Mouse (Mus musculus): ENCODE results near the gene Tex26. TPM values are rescaled to one million over a fixed set of nuclear protein-coding genes. Genes with fewer than 3 reads are reported as not detected.

Gene Tex26
- polyA plus RNA-seq, 1 experiment from 2014 or later, result not detected

GRCm38 (mm10) chr5:149462071-149462470 is 22.6 kb downstream of the Tex26 start:
- H3K9me3 ChIP-seq (replicated peaks; ENCODE audit: control insufficient read depth, low read length), result no peaks in the 10 kb centered on the region
- WGBS (ENCODE audit: insufficient replicate concordance), result 50% methylated on average over 3 of the region's 3 CpGs
- no peak overlapping the region for H3K4me2 ChIP-seq (ENCODE audit: low read depth, low read length)
- H3K4me3 ChIP-seq (ENCODE audit: low read depth, low read length), result no peak overlapping the region
- H3K27me3 ChIP-seq (ENCODE audit: control insufficient read depth, insufficient read depth, low read depth, low read length), result no peaks in the 10 kb centered on the region
- no peak for ATAC-seq (ENCODE audit: low read depth)
- H3K4me1 ChIP-seq (ENCODE audit: control insufficient read depth, low read depth, low read length), result no peaks in the 10 kb centered on the region
- H3K36me3 ChIP-seq (ENCODE audit: control insufficient read depth, insufficient read depth), result no peaks in the 10 kb centered on the region
- no peak overlapping the region for H3K27ac ChIP-seq (ENCODE audit: low read length)
- no peak overlapping the region for H3K9ac ChIP-seq (ENCODE audit: low read depth, low read length)

GRCm38 (mm10) chr5:149465305-149465704 is 25.8 kb downstream of the Tex26 start:
- no peak overlapping the region for H3K4me2 ChIP-seq (ENCODE audit: low read depth, low read length)
- no peaks in the 10 kb centered on the region for H3K27me3 ChIP-seq (ENCODE audit: control insufficient read depth, insufficient read depth, low read depth, low read length)
- no peak for ATAC-seq (ENCODE audit: low read depth)
- H3K9ac ChIP-seq (ENCODE audit: low read depth, low read length), result no peak overlapping the region
- H3K4me3 ChIP-seq (ENCODE audit: low read depth, low read length), result no peak overlapping the region
- no peaks in the 10 kb centered on the region for H3K9me3 ChIP-seq (replicated peaks; ENCODE audit: control insufficient read depth, low read length)
- no peaks in the 10 kb centered on the region for H3K36me3 ChIP-seq (ENCODE audit: control insufficient read depth, insufficient read depth)
- 44% methylated on average over 5 of the region's 5 CpGs for WGBS (ENCODE audit: insufficient replicate concordance)
- no peaks in the 10 kb centered on the region for H3K4me1 ChIP-seq (ENCODE audit: control insufficient read depth, low read depth, low read length)
- no peak overlapping the region for H3K27ac ChIP-seq (ENCODE audit: low read length)

- Histone ChIP-seq H3K36me3 (ENCODE audit: control insufficient read depth, insufficient read depth) (no peaks in the 10 kb centered on the region), H3K9me3 (replicated peaks; ENCODE audit: control insufficient read depth, low read length) (no peaks in the 10 kb centered on the region; the same call in 1 of the 2 replicates), H3K4me3 (ENCODE audit: low read depth, low read length) (no peak overlapping the region), H3K9ac (ENCODE audit: low read depth, low read length) (no peak overlapping the region), H3K27ac (ENCODE audit: low read length) (no peak overlapping the region), H3K4me2 (ENCODE audit: low read depth, low read length) (no peak overlapping the region), H3K27me3 (ENCODE audit: control insufficient read depth, insufficient read depth, low read depth, low read length) (no peaks in the 10 kb centered on the region), H3K4me1 (ENCODE audit: control insufficient read depth, low read depth, low read length) (no peaks in the 10 kb centered on the region)
- ATAC-seq (ENCODE audit: low read depth), result no peak
- 79% methylated on average over 9 of the region's 9 CpGs for WGBS (ENCODE audit: insufficient replicate concordance)
These were observed 34.7 kb downstream of the Tex26 start for GRCm38 (mm10) chr5:149474142-149474541.

GRCm38 (mm10) chr5:149474701-149475468 is 35.4 kb downstream of the Tex26 start:
- Histone ChIP-seq H3K4me1 (ENCODE audit: control insufficient read depth, low read depth, low read length) (no peaks in the 10 kb centered on the region), H3K36me3 (ENCODE audit: control insufficient read depth, insufficient read depth) (no peaks in the 10 kb centered on the region), H3K9ac (ENCODE audit: low read depth, low read length) (no peak overlapping the region), H3K27ac (ENCODE audit: low read length) (no peak overlapping the region), H3K9me3 (replicated peaks; ENCODE audit: control insufficient read depth, low read length) (no peaks in the 10 kb centered on the region; the same call in 1 of the 2 replicates), H3K4me2 (ENCODE audit: low read depth, low read length) (no peak overlapping the region), H3K27me3 (ENCODE audit: control insufficient read depth, insufficient read depth, low read depth, low read length) (no peaks in the 10 kb centered on the region), H3K4me3 (ENCODE audit: low read depth, low read length) (no peak overlapping the region)
- WGBS (ENCODE audit: insufficient replicate concordance), result 79% methylated on average over 16 of the region's 16 CpGs
- no peak for ATAC-seq (ENCODE audit: low read depth)

GRCm38 (mm10) chr5:149481920-149482319 is 42.5 kb downstream of the Tex26 start:
- WGBS (ENCODE audit: insufficient replicate concordance), result 77% methylated on average over 7 of the region's 7 CpGs
- Histone ChIP-seq H3K9ac (ENCODE audit: low read depth, low read length) (no peak overlapping the region), H3K4me3 (ENCODE audit: low read depth, low read length) (no peak overlapping the region), H3K4me2 (ENCODE audit: low read depth, low read length) (no peak overlapping the region), H3K27me3 (ENCODE audit: control insufficient read depth, insufficient read depth, low read depth, low read length) (no peaks in the 10 kb centered on the region), H3K36me3 (ENCODE audit: control insufficient read depth, insufficient read depth) (no peaks in the 10 kb centered on the region), H3K27ac (ENCODE audit: low read length) (no peak overlapping the region), H3K9me3 (replicated peaks; ENCODE audit: control insufficient read depth, low read length) (no peaks in the 10 kb centered on the region), H3K4me1 (ENCODE audit: control insufficient read depth, low read depth, low read length) (no peaks in the 10 kb centered on the region)
- ATAC-seq (ENCODE audit: low read depth), result no peak

GRCm38 (mm10) chr5:149483321-149484052 is 44.0 kb downstream of the Tex26 start:
- H3K4me3 ChIP-seq (ENCODE audit: low read depth, low read length), result no peak overlapping the region
- no peaks in the 10 kb centered on the region for H3K27me3 ChIP-seq (ENCODE audit: control insufficient read depth, insufficient read depth, low read depth, low read length)
- ATAC-seq (ENCODE audit: low read depth), result no peak
- no peaks in the 10 kb centered on the region for H3K4me1 ChIP-seq (ENCODE audit: control insufficient read depth, low read depth, low read length)
- 46% methylated on average over 12 of the region's 12 CpGs for WGBS (ENCODE audit: insufficient replicate concordance)
- H3K9ac ChIP-seq (ENCODE audit: low read depth, low read length), result no peak overlapping the region
- no peak overlapping the region for H3K4me2 ChIP-seq (ENCODE audit: low read depth, low read length)
- no peaks in the 10 kb centered on the region for H3K9me3 ChIP-seq (replicated peaks; ENCODE audit: control insufficient read depth, low read length)
- no peak overlapping the region for H3K27ac ChIP-seq (ENCODE audit: low read length)
- no peaks in the 10 kb centered on the region for H3K36me3 ChIP-seq (ENCODE audit: control insufficient read depth, insufficient read depth)

- WGBS (ENCODE audit: insufficient replicate concordance), result 47% methylated on average over 12 of the region's 12 CpGs
- H3K9me3 ChIP-seq (replicated peaks; ENCODE audit: control insufficient read depth, low read length), result no peaks in the 10 kb centered on the region
- no peak for ATAC-seq (ENCODE audit: low read depth)
These were observed 44.8 kb downstream of the Tex26 start for GRCm38 (mm10) chr5:149484270-149484669.

GRCm38 (mm10) chr5:149485447-149485846 is 46.0 kb downstream of the Tex26 start:
- ATAC-seq (ENCODE audit: low read depth), result no peak
- H3K4me1 ChIP-seq (ENCODE audit: control insufficient read depth, low read depth, low read length), result no peaks in the 10 kb centered on the region
- no peak overlapping the region for H3K4me3 ChIP-seq (ENCODE audit: low read depth, low read length)
- no peaks in the 10 kb centered on the region for H3K9me3 ChIP-seq (replicated peaks; ENCODE audit: control insufficient read depth, low read length)
- WGBS (ENCODE audit: insufficient replicate concordance), result 76% methylated on average over 6 of the region's 6 CpGs
- no peak overlapping the region for H3K9ac ChIP-seq (ENCODE audit: low read depth, low read length)
- H3K4me2 ChIP-seq (ENCODE audit: low read depth, low read length), result no peak overlapping the region
- H3K36me3 ChIP-seq (ENCODE audit: control insufficient read depth, insufficient read depth), result no peaks in the 10 kb centered on the region
- no peaks in the 10 kb centered on the region for H3K27me3 ChIP-seq (ENCODE audit: control insufficient read depth, insufficient read depth, low read depth, low read length)
- no peak overlapping the region for H3K27ac ChIP-seq (ENCODE audit: low read length)

More at GRCm38 (mm10) chr5:149484270-149484669, 44.8 kb downstream of the Tex26 start:
- Histone ChIP-seq H3K36me3 (ENCODE audit: control insufficient read depth, insufficient read depth) (no peaks in the 10 kb centered on the region), H3K4me3 (ENCODE audit: low read depth, low read length) (no peak overlapping the region), H3K4me1 (ENCODE audit: control insufficient read depth, low read depth, low read length) (no peaks in the 10 kb centered on the region), H3K4me2 (ENCODE audit: low read depth, low read length) (no peak overlapping the region), H3K9ac (ENCODE audit: low read depth, low read length) (no peak overlapping the region), H3K27me3 (ENCODE audit: control insufficient read depth, insufficient read depth, low read depth, low read length) (no peaks in the 10 kb centered on the region), H3K27ac (ENCODE audit: low read length) (no peak overlapping the region)
